12 mouse cellular contexts compared by ENCODE assay signal in genomic region chr3:58206776-58207398, GRCm38 (mm10).
DNase-seq lines count a peak whose midpoint lies in the region; ATAC-seq and TF ChIP-seq lines count a peak whose summit lies in the region.
"Had no signal": no experiment of that assay in that cellular context is flagged by ENCODE, and none has a peak within 500 bp of the region (broad histone marks: within the 10 kb centered on the region; RNA-seq: fewer than 3 reads in every experiment).

No protein-coding gene starts in this region.

- H3K9ac ChIP-seq in midbrain, postnatal 0 days (replicated peaks; ENCODE audit: low read length, poor library complexity, severe bottlenecking): no peak overlapping the region
- H3K9ac ChIP-seq in midbrain, embryonic 14.5 days (replicated peaks; ENCODE audit: low read length): no peak overlapping the region
- H3K9ac ChIP-seq in heart, postnatal 0 days (replicated peaks; ENCODE audit: low read depth, low read length): no peak overlapping the region
- no peak overlapping the region for H3K9ac ChIP-seq in forebrain, embryonic 16.5 days (replicated peaks; ENCODE audit: low read depth, low read length)

- no peak overlapping the region for H3K4me2 ChIP-seq in midbrain, postnatal 0 days (ENCODE audit: low read depth, low read length, poor library complexity, severe bottlenecking)
- no peak overlapping the region for H3K4me2 ChIP-seq in midbrain, embryonic 14.5 days (ENCODE audit: low read length)
- H3K4me2 ChIP-seq in heart, postnatal 0 days (ENCODE audit: low read depth, low read length): no peak overlapping the region
- H3K4me2 ChIP-seq in myocyte (ENCODE audit: low read depth): peak overlapping the region; percentile 41
- no peak overlapping the region for H3K4me2 ChIP-seq in forebrain, embryonic 16.5 days (ENCODE audit: low read length)

- H3K36me3 ChIP-seq in midbrain, postnatal 0 days (ENCODE audit: insufficient read depth, low read length): no peaks in the 10 kb centered on the region
- H3K36me3 ChIP-seq in midbrain, embryonic 14.5 days (ENCODE audit: control insufficient read depth, insufficient read depth, low read length): no peaks in the 10 kb centered on the region
- no peaks in the 10 kb centered on the region for H3K36me3 ChIP-seq in heart, postnatal 0 days (replicated peaks; ENCODE audit: control insufficient read depth, insufficient read depth, low read length)
- H3K36me3 ChIP-seq in myocyte (ENCODE audit: control insufficient read depth, insufficient read depth): no peaks in the 10 kb centered on the region
- no peaks in the 10 kb centered on the region for H3K36me3 ChIP-seq in forebrain, embryonic 16.5 days (ENCODE audit: control insufficient read depth, insufficient read depth)
- H3K36me3 ChIP-seq: G1E had no signal

- no peak overlapping the region for H3ac ChIP-seq in myocyte (ENCODE audit: control insufficient read depth, insufficient read length)

- peak; percentile 18 to 24 for DNase-seq in heart, adult 9 months (ENCODE audit: low spot score in 2 of 2)
- DNase-seq in heart, postnatal 25 days (ENCODE audit: low spot score): no peak
- peak; percentile 35 for DNase-seq in midbrain, postnatal 0 days (ENCODE audit: low spot score)
- DNase-seq in midbrain, embryonic 14.5 days: no peak
- DNase-seq in heart, postnatal 0 days (ENCODE audit: low spot score): peak; percentile 14
- no peak for DNase-seq in spleen, postnatal 36 days (ENCODE audit: low spot score in 2 of 2)
- DNase-seq: cerebellum, adult 8-10 months; thymus, postnatal 36 days had no signal

- no peak overlapping the region for H3K27ac ChIP-seq in midbrain, postnatal 0 days (ENCODE audit: low read depth, low read length)
- H3K27ac ChIP-seq in midbrain, embryonic 14.5 days (replicated peaks; ENCODE audit: low read depth, low read length): no peak overlapping the region
- H3K27ac ChIP-seq in heart, postnatal 0 days (ENCODE audit: low read depth): peak overlapping the region; percentile 9; the same call in 1 of the 2 replicates
- H3K27ac ChIP-seq in forebrain, embryonic 16.5 days (ENCODE audit: low read length): no peak overlapping the region

- no peaks in the 10 kb centered on the region for H3K4me1 ChIP-seq in midbrain, postnatal 0 days (ENCODE audit: insufficient read depth, low read length)
- H3K4me1 ChIP-seq in midbrain, embryonic 14.5 days (ENCODE audit: control insufficient read depth, insufficient read depth, low read length): no peaks in the 10 kb centered on the region
- 0 out of 2 replicates have a peak, but pooled peaks cover 2% of the 10 kb centered on the region for H3K4me1 ChIP-seq in heart, postnatal 0 days (ENCODE audit: control insufficient read depth, insufficient read depth)
- no peaks in the 10 kb centered on the region for H3K4me1 ChIP-seq in forebrain, embryonic 16.5 days (replicated peaks; ENCODE audit: control insufficient read depth, insufficient read depth, low read length)

- no peak overlapping the region for H3K4me3 ChIP-seq in midbrain, postnatal 0 days (ENCODE audit: low read depth, low read length)
- no peak overlapping the region for H3K4me3 ChIP-seq in midbrain, embryonic 14.5 days (replicated peaks; ENCODE audit: low read depth, low read length)
- no peak overlapping the region for H3K4me3 ChIP-seq in heart, postnatal 0 days (ENCODE audit: low read depth, low read length)
- H3K4me3 ChIP-seq in myocyte: no peak overlapping the region
- H3K4me3 ChIP-seq in forebrain, embryonic 16.5 days (replicated peaks; ENCODE audit: low read length): no peak overlapping the region

- TF ChIP-seq POLR2A in myocyte (IDR thresholded peaks at IDR 0.05; ENCODE audit: insufficient read length, low read depth): no peak

- H3K9me3 ChIP-seq in midbrain, postnatal 0 days (ENCODE audit: low read length): no peaks in the 10 kb centered on the region
- no peaks in the 10 kb centered on the region for H3K9me3 ChIP-seq in midbrain, embryonic 14.5 days (ENCODE audit: control insufficient read depth, low read length)
- H3K9me3 ChIP-seq in heart, postnatal 0 days (replicated peaks; ENCODE audit: control insufficient read depth, low read length): no peaks in the 10 kb centered on the region
- no peaks in the 10 kb centered on the region; the same call in 1 of the 2 replicates for H3K9me3 ChIP-seq in forebrain, embryonic 16.5 days (ENCODE audit: control insufficient read depth, low read length)
- H3K9me3 ChIP-seq: G1E had no signal

- H3K79me2 ChIP-seq in myocyte (ENCODE audit: control insufficient read depth, insufficient read depth): no peaks in the 10 kb centered on the region

- intact Hi-C loops in heart, postnatal 25 days (cut with DNase I): no loop called here

- TF ChIP-seq EP300 in heart, postnatal 0 days (IDR thresholded peaks at IDR 0.05; ENCODE audit: low read depth): no peak

- H3K27me3 ChIP-seq in midbrain, postnatal 0 days (ENCODE audit: insufficient read depth, low read length): no peaks in the 10 kb centered on the region
- no peaks in the 10 kb centered on the region for H3K27me3 ChIP-seq in midbrain, embryonic 14.5 days (ENCODE audit: control insufficient read depth, insufficient read depth, low read length)
- no peaks in the 10 kb centered on the region for H3K27me3 ChIP-seq in heart, postnatal 0 days (ENCODE audit: control insufficient read depth, insufficient read depth, low read length)
- H3K27me3 ChIP-seq in myocyte (ENCODE audit: control insufficient read depth, insufficient read depth, insufficient read length): no peaks in the 10 kb centered on the region
- no peaks in the 10 kb centered on the region for H3K27me3 ChIP-seq in forebrain, embryonic 16.5 days (replicated peaks; ENCODE audit: control insufficient read depth, insufficient read depth, low read length)

- no peak for TF ChIP-seq CTCF in midbrain, postnatal 0 days (IDR thresholded peaks at IDR 0.05)
- no peak for TF ChIP-seq CTCF in heart, postnatal 0 days (IDR thresholded peaks at IDR 0.05; ENCODE audit: low read depth)

- WGBS in midbrain, postnatal 0 days: 54% methylated on average over 5 of the region's 5 CpGs
- 46% methylated on average over 5 of the region's 5 CpGs for WGBS in midbrain, embryonic 14.5 days
- WGBS in heart, postnatal 0 days: 43% methylated on average over 5 of the region's 5 CpGs
- WGBS in forebrain, embryonic 16.5 days: 59% methylated on average over 5 of the region's 5 CpGs

- ATAC-seq in midbrain, postnatal 0 days (ENCODE audit: low FRiP score): no peak
- no peak for ATAC-seq in midbrain, embryonic 14.5 days (ENCODE audit: low FRiP score, low TSS enrichment)
- ATAC-seq in heart, postnatal 0 days (ENCODE audit: insufficient read depth, low read depth): no peak
- ATAC-seq in forebrain, embryonic 16.5 days: no peak
- ATAC-seq: inflammation-experienced regulatory T-cells, adult 6 months had no signal

TF ChIP-seq in myocyte, 11 proteins besides CTCF, POLR2A, EP300 and RAD21:
- no peak for TF ChIP-seq TCF3 (IDR thresholded peaks at IDR 0.05; ENCODE audit: insufficient read length, low read depth)
- no peak for TF ChIP-seq MYOD1 (IDR thresholded peaks at IDR 0.05; ENCODE audit: control insufficient read depth in 1 of 3, insufficient read length in 2 of 3, low read depth in 2 of 3)
- TF ChIP-seq USF1 (IDR thresholded peaks at IDR 0.05; ENCODE audit: low read depth): no peak
- no peak for TF ChIP-seq MAX (IDR thresholded peaks at IDR 0.05; ENCODE audit: low read depth)
- no peak for TF ChIP-seq E2F4 (IDR thresholded peaks at IDR 0.05; ENCODE audit: insufficient read depth)
- TF ChIP-seq MYOG (IDR thresholded peaks at IDR 0.05; ENCODE audit: control insufficient read depth in 1 of 3, insufficient read depth in 1 of 3, insufficient read length in 2 of 3, low read depth in 2 of 3): no peak
- TF ChIP-seq SRF (IDR thresholded peaks at IDR 0.05; ENCODE audit: control insufficient read depth, insufficient read length, low read depth): no peak
- no peak for TF ChIP-seq REST (IDR thresholded peaks at IDR 0.05; ENCODE audit: insufficient read depth, insufficient read length)
- no peak for TF ChIP-seq POLR2AphosphoS2 (IDR thresholded peaks at IDR 0.05; ENCODE audit: insufficient read length, low read depth)
- TF ChIP-seq CEBPB (IDR thresholded peaks at IDR 0.05; ENCODE audit: insufficient read depth, poor library complexity, severe bottlenecking): no peak
- no peak for TF ChIP-seq TCF12 (IDR thresholded peaks at IDR 0.05; ENCODE audit: insufficient read depth, poor library complexity, severe bottlenecking)

Comparison
In these comparisons a context has a peak if more than half of its experiments do, and no peak if none do; other contexts are left out.
1. DNase-seq: peak in heart, adult 9 months (2 of 2), midbrain, postnatal 0 days (single experiment) and heart, postnatal 0 days (single experiment); none in heart, postnatal 25 days (single experiment), midbrain, embryonic 14.5 days (single experiment) and spleen, postnatal 36 days (0 of 2).